Mouse (Mus musculus): ENCODE results near the gene Bmpr2.
A peak's percentile ranks its signal among the peaks of the same experiment; 100 is the strongest.
"Not testable (repeated sequence)": the region's sequence is repeated elsewhere in the genome, so short reads cannot be mapped to it uniquely, and the experiment has no call there.

Gene Bmpr2

DNA sequence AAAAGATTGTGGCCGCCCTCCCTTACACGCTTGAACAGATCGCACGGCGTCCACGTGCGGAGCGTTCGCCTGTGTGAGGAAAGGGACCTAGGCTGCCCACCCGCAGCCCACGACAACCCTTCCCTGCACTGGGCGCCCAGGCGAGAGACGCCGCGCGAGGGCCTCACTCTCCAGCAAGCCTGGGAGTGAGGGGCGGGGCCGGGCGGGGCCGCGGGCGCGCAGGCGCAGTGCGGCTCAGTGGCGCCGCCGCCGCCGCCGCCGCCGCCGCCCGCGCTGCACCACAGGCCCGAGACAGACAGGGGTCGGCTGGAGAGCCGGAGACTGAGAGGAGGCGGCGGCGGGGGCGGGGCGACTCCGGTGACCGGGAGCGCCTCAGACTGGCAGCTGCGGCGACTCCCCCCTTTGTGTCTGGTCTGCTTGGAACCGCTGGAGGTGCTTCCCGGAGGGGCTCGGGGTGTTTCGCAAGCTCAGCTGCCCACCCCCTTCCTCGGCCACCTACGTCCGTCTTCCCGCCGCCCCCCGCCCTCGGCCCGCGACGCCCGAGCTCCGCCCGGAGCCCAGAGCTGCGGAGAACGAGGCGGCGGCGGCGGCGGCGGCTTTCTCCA is at the start of gene Bmpr2:
Bmpr2 (plus strand) TSS at position 237 of the 605 bp plus-strand sequence.
- DNase-seq: peak; percentile 81

DNA sequence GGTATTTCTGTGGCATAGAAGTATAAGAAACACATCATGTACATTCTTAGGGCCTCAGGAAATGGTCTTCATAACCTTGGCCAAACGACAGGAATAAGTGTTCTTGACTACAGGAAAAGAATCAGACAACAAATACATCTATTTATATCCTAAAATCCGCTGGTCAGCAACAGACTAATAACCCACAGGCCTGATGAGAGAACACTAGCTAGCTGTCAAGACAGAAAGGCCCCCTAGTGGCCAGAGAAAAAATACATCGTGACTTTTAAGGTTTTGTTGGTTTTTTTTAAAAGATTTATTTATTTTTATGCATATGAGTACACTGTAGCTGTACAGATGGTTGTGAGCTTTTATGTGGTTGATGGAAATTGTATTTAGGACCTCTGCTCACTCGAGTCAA is 43.3 kb upstream of the Bmpr2 start:
- peak; percentile 6 for DNase-seq

DNA sequence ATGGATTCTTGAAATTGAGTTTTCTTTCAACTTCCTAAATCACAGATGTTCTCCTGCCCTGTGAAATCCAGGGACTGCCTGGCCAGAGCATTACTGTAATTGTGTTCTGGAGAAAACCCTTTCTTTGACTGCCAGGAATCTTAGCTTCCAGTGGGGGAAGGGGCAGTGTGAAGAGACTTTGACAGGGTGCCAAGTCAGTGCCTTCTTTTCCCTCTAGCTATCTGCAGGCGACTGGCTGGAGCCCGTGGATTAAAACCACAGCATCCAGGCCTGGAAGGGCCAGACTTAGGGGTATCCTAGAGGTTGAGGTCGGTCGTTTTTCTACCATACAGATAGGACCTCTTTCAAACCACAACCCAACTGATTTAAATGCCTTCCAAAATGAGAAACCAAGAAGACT is 37.5 kb upstream of the Bmpr2 start:
- DNase-seq: no peak

DNA sequence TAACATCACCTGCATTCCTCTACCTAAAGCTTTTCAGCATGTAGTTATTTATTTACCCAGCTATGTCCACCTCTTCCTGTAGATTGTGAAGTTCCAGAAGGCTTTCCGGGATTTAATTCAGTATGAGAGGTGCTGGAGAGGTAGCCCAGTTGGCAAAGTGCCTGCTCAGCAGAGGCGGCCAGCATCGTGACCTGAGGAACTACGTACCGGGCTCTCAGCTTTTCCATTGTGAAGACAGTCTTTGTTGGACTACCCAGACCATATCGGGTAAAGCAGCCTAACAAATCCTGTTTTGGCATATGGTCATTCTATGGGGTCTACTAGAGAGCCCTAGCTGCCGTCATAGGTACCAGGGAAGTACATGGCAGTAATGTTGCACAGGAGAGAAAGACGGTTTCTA is 33.1 kb upstream of the Bmpr2 start:
- DNase-seq: no peak

DNA sequence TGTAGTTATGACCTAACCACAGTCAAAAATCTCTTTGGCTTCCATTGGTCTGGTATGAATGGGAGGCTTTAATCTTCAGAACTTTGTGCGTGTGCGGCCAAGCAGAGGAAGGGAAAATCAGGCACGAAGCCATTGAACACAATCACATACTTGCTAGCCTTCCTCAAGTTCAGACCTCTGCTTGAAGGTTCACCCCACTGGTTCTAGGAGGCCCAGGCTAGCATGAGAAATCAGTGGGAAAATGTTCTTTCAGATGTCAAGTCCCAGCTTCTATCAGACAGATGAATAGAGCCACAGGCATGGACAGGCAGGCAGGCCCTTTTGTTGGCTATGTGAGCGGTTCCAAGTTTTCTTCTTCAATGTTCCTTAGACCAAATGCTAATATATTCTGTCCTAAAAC is 32.5 kb upstream of the Bmpr2 start:
- no peak for DNase-seq

DNA sequence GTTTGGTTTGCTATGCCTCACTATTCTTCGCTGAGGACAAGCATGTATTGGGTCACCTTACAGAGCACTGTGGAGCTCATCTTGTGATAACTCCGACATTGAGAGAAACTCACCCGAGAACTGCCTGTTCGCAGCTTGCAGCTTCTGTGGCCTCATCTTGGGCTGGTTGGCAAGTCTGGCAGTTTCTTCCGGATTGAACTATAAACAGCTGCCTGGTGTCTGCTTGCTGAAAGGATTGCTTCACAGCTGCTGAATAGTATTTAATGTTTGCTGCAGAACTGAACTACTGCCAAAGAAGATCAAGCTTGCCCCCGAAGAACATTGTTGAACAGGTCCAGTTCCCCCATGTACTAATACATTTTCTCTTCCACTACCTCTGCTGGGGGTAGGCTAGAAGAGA is 29.1 kb upstream of the Bmpr2 start:
- DNase-seq: no peak

DNA sequence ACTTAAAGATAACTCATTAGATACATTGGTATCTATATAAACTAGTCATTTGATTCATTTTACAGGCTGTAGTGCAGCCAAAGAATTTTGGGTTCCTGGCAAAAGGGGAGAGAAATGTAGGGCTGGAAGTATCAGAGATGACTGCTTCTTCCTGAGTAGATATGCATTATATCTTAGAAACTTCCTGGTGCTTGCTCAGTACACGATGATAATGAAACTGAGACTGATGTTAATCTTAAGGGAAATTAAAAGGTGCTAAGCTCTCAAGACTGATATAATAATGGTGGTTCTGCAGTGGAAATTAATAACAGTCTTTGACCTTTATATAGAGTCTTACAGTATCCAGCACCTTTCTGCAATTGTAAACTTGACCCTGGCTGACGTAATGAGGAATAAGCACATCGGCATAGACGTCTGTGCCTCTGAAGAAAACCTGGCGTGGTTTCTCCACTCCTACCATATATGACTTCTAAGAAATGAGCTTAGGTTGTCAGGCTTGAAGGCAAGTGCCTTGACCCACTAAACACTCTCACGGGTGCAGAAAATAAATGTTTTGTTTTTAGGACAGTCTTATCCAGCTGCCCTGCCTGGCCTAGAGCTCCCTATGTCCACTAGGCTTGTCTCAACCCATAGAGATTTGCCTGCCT is 24.3 kb upstream of the Bmpr2 start:
- no peak for DNase-seq

DNA sequence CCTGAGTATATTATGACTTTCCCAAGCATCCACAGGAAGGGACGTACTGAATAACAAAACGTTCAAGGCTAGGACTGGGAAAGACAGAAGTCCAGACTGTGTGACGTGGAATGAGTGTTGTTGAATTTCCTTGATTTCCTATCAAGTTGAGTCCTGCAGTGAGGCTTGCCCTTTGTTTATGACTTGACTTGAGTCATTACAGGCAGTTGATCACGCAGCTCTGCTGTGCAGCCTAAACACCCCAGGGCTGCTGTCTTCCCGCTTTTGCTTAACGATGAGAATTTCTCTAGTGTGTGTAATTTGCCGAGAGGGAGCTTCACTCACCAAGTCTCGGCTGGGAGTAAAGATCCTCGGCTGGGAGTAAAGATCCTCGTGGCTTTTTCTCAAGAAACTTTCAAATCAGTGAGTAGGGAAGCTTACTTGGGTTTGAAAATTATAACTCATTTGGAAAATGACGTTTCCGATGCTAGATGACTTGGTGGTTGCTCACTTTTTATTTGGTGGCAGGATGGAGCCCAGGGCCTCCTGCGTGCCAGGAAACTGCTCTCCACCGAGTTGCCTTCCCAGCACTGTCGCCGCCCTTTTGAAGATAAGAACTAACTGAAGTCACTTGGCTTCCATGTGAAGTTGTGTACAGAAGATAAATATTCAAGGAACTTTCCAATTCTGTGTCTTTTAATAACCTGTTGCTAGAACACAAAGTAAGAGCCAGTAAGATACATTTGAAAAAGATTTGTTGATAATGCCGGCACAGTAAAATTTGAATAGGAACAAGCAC is 23.4 kb upstream of the Bmpr2 start:
- DNase-seq: no peak

DNA sequence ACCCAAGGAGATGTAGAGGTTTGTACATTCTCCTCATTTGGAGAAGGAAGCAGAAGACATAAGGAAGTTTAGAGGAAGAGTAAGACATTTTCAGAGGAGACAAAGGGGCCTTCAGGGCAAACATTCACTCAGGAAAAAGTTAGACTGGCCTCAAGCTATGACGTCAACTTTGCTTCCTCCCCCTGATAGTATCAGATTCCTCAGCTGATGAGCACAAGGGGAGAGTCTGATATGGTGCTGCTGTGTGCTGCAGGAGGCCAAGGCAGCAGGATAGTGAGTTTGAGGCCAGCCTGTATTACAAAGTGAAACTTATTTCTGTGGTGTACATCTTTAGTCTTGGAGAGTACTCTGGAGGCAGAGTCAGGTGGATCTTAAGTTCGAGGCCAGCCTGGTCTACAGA is 14.2 kb upstream of the Bmpr2 start:
- DNase-seq: no peak

DNA sequence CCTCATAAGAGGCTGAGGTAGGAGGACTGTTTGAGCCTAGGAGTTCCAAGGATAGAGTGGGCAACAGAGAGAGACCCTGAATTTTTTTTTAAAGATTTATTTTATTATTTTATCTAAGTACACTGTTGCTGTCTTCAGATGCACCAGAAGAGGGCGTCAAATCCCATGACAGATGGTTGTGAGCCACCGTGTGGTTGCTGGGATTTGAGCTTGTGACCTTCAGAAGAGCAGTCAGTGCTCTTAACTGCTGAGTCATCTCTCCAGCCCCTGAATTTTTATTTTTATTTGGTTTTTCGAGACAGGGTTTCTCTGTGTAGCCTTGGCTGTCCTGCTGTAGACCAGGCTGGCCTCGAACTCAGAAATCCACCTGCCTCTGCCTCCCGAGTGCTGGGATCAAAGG is 13.5 kb upstream of the Bmpr2 start:
- not testable (repeated sequence) for DNase-seq

DNA sequence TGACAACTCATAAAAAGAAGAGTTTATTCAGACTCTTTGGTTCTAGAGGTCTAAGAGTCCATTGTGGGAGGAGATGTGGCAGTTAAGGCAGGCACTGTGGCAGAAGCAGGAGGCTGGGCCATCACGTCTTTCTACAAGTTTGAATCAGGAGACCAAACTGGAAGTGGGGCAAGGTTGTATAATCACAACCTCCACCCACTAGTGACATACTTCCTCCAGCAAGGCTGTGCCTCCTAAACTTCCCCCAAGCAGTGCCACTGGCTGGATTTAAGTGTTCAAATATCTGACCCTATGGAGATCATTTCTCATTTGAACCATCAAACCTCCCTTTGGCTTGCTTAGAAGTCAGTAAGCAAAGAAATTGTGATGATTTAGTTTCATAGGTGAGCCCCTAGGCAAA is 7.9 kb upstream of the Bmpr2 start:
- DNase-seq: no peak

DNA sequence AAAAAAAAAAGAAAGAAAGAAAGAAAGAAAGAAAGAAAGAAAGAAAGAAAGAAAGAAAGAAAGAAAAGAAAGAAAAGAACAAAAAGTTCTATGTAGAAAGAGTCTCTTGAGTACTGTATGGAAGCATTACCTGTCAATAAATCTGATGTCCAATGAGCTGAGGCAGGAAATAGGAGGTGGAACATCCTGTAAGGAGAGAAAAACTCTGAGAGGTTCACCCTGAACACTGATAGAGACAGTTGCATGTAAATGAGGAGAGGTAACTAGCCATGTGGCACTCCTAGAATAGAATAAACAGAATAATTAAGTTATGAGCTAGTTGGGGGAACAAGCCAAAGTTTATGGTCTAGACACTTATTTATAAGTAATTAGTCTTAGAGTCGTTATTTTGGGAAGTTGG is 4.9 kb upstream of the Bmpr2 start:
- DNase-seq: no peak

DNA sequence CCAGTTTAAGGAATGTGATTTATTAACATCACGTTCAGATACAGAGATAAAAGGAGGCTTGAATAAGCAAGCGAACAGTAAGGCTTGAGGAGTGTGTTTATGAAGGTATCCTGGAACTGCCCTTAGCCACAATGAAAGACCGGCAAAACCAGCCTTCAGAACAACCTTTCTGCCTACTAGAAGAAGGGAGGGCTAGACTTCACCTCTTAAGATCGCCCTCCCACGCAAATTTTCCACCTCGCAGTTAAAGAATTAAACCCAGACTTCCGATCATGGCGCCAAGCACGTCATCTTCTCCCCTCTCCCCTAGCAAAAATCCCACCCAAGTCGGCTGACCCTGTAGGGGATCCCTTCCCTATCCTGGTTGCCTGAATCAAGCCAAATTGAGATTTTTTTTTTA is 992 bp upstream of the Bmpr2 start:
- DNase-seq: peak; percentile 20

DNA sequence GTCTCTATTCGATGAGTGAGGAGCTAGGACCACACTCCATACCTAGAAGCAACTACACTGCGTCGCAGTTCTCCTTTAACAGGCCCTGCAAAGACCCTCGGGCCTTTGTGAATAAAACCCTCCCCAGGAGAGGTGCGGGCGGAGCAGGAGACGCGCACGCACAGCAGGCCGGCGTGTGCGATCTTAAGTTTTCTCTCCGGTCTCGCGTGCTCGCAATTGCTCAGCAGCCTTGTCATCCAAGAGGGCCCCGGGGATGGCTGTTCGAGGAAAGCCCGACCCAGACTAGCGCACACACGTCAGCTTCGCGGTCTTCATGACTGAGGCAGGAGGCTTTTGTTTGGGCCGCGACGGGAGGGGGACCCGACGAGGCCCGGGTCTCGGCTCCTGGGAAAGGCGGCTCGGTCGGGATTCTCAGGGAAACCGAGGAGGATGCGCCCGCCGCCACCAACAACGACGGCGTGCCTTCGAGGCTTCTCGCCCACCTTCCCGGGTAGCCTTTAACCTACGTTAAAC is 493 bp upstream of the Bmpr2 start:
- DNase-seq: no peak

DNA sequence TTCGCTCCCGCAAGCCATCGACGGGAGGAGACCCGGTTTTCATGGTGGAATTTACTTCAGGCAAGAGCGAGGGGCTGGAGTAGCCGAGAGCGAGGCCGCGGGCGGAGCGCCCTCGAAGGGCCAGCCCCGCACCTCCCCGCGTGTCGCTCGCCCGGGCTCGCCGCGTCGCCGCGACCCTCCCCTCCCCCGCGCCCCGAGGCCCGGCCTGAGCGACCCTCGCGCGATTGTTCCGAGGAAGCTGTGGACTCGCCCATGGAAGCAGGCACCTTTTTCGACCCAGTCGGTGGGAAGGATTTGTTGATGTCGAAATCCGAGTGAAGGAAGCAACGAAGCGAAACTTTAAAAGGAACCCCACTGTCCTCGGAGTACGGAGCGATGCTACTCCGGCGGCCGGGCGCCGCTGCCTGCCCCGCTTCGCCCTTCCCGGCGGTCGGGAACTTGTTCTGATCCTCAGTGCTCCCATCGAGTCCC is 616 bp downstream of the Bmpr2 start:
- peak; percentile 42 for DNase-seq

DNA sequence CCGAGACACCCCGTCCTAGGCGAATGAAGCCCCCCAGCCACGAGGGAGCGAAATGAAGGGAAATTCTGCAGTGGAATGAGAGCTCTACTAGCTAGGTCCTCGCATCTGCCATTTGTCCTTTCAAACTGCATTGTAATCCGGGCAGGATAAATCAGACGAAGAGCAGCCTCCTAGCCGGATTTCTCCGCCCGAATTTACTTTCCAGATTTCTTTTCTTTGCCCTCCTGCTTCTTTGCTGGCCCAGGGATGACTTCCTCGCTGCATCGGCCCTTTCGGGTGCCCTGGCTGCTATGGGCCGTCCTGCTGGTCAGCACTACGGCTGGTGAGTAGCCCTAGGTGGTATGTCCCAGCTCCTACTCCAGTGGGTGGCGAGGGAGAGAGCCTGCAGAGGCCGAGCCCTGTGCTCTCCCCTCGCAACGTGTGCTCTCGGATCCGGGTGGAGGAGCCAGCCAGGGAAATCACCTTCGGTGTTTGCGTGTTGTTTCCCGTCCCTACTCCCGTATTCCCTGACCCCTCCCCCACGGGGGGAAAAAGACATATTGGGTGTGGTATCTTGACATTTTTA is 1.3 kb downstream of the Bmpr2 start:
- peak; percentile 39 for DNase-seq

DNA sequence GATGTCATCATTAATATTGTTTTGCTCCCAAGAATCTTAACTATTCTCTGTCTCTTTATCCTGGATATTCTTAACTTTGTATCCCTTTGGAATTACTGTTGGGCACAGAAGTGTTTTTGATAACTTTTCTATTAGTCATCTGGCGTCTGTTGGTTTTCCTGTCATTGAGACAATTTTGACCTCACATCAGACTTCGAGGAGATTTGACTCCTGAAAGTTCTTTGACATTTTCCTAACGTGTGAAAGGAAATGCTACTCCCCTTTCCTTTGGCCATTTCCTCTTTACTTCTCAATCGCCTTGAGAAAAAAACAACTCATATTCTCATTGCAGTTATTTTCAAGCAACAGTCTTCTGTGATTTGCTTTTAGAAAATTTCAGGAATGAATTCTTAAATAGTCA is 2.1 kb downstream of the Bmpr2 start:
- DNase-seq: no peak

DNA sequence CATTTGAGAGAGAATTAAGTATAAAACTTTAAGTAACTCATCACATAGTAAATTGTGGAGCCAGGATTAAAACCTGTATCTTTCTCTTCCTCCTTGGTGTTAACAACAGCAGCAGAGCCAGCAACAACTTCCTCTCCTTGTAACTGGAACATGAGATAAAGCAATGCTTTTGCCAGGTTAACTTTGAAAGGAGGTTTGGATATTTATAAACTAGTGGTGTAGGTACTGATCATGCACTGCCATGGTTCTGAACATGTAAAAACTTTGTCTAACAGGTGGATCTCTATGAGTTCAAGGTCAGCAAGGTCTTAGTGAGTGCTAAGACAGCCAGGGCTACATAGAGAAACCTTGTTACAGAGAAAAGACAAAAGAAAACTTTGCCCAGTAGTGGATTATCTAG is 3.4 kb downstream of the Bmpr2 start:
- no peak for DNase-seq

DNA sequence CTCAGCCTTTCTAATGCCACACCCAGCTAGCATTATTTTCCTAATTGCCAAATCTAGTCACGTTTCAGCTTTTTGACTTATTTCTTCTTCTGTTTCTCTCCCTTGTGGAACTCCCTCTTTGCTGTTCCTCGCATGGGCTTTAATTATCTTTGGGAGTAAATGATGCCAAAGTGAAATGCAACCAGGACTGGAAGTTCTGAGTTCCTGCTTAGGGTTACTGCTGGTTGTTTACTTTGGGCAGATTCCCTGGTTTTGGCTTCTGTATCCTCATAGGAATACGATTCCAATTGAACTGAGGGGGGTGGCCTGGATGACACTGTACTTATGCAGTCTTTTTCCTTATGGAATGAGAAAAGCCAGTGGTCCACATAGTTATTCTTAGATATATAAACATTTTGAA is 8.7 kb downstream of the Bmpr2 start:
- DNase-seq: no peak

DNA sequence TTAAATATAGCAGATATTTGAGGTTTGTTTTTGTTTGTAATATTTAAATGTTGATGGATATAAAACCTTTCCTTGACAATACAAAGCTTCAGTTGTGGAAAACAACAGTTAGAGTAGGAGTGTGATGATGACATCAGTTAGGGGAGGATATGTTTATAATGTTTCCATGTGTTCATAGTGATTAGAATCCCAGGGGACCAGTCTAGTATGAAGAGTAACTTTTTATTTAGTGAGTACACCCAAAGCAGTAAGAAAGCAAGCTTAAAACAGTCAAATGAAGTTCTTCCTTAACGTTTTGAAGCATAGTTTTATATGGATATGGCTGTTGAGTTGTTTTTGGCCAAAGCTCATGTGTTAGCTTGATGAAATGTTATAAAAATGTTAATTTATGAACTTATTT is 17.9 kb downstream of the Bmpr2 start:
- no peak for DNase-seq

DNA sequence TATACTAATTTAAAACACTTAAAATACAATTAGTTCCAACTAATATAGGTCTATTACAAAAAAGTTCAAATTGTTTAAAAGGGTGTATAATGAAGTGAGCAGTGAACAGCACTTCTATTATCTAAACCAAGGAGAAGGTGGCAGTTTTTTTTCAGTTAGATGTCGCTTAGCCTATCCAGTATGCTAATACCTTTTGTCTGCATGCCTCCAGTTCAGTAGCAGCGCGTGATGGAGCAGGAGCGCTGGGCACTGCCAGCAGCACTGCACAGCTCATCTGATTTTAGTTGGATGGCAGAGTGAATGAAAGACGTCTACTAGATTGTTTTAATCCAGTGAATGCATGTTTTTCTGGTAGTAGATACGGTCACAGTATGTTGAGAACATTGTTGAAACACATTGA is 25.8 kb downstream of the Bmpr2 start:
- DNase-seq: no peak

DNA sequence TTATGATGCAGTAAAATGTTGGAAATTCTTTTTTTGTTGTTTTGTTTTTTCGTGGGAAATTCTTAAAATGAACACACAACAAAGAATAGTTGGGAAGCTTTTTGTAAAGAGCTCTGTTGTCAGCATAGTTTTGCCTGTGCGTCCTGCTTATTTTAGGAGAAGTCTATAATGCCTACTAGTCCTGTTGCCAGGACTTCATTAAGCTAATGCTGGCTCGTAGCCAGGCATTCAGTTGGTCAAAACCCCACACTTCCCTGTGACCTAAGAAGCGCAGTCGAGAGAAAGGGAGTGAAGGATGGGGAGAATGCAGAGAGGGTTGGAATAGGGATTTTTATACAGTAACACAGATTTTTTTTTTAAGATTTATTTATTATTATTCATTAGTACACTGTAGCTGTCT is 26.5 kb downstream of the Bmpr2 start:
- peak; percentile 13 for DNase-seq

DNA sequence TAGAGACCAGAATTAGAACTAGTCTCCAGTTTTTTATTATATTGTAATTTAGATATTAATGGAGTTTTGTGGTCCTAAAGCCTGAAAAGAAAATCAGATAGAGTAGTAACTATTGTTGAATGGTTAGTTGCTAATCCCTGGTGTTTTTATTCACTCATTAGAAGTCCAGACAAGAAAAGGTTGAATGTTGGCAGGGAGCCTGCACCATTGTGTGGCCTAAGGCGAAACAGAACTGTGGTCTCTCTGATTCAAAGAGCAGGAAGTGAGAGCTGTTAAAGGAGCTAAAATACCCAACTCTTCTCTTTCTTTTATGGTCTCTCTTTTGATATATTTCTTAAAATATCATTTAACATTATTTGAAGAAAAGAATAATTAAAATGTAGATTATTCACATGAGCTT is 32.1 kb downstream of the Bmpr2 start:
- DNase-seq: no peak

DNA sequence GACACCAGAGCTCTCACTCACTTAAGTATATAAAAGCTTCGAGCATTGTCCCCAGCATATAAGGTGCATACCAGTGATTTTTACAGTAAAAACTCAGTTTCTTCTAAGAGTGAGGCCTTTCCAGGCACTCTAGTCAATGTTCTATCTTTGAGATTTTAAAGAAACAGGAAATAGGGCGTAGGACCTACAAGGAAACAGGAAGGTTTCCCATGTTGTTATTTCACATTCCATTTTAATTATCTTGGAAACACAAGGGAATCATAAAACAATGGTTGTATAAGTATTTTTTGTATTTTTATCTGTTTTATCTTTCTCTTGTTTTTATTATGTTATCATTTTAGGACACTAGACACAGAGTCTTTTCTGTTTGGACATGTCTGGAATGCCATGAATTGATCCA is 34.7 kb downstream of the Bmpr2 start:
- no peak for DNase-seq

Measured in cerebellum, adult 11 months (tissue).